Mouse (Mus musculus): ENCODE data around the gene Tcf7l2.

Tcf7l2 gene

DNA sequence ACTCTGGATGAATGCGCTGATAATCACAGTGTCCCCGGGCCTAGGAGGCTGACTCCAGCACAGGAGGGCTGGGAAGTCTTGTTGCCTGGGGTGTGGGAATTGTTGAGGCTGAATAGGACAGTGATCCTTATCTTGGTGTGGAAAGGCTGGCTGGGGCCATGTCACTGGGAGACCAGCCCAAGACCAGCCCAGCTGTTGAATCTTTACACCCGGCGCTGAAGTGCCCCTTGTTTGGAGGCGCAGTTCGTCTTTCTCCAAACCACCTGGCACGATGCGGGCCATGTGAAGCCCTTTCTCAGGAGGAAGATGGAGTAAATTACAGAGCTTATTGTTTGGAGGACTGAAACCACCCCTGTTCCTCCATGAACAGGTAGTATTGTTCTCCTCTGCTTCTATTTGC, 15.1 kb downstream of the Tcf7l2 start:
- WGBS: 69% methylated on average over 8 of the region's 8 CpGs

DNA sequence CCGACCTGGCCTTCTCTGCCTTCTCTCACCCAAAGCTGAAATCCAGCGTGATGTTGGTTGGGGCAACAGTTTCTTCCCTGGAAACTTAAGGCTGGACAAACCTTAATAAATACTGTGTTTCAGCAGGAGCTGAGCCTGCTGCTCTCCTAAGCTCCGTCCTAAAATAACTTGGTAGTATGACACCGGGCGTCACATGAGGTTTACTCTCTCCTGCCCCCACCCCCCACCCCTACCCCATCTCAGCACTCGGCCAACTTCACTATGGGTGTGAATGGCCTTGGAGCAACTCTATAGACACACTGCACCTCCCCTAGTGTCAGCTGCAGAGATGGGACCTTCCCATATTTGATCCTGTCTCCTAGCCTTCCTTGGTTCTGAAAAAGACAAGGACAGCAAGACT, 15.8 kb downstream of the Tcf7l2 start:
- 89% methylated on average over 6 of the region's 6 CpGs for WGBS

- 85% methylated on average over 9 of the region's 9 CpGs for WGBS
These were observed 17.4 kb downstream of the Tcf7l2 start for GRCm38 (mm10) chr19:55759006-55759405.

DNA sequence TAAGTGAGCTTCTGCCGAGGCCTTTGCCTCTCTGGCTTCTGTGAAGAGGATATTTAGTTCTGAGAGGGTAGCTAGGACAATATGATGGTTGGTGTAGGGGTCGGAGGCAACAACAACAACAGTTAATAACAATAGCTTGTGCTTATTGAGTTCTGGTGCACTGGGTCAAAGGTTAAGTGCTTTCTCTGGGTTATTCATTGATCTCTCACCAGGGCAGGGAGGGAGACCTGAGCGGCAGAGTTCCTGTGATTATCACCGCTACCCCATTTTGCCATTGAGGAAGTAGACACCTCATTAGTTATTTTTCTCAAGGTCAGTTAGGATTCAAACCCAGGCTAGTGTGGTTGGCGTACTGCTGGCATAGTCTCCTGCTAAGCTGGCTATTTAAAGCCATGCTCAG, 19.5 kb downstream of the Tcf7l2 start:
- WGBS: 93% methylated on average over 5 of the region's 5 CpGs

- WGBS: 90% methylated on average over 3 of the region's 3 CpGs
These were observed 20.6 kb downstream of the Tcf7l2 start for GRCm38 (mm10) chr19:55762187-55762586.

DNA sequence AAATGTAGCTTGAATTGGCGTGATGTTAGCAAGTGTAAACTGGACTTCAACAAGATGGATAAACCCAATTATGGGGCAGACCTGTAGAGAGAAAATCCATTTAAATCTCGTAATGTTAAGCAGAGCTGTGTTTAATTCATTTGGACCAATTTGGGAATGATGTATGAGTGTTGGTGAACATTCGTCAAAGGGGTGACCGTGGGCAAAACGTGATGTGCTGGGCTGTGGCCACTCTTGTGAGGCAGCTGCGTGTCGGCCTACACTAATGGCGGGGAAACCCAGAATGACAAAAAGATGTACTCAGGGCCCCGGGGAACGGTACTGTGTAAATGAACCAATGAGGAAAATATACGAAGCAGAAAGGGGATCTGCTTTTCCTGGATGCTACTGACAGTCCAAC, 24.2 kb downstream of the Tcf7l2 start:
- WGBS: 97% methylated on average over 11 of the region's 11 CpGs

- WGBS: 76% methylated on average over 6 of the region's 6 CpGs
These were observed 25.5 kb downstream of the Tcf7l2 start for GRCm38 (mm10) chr19:55767104-55767503.

GRCm38 (mm10) chr19:55767579-55767978, 26.0 kb downstream of the Tcf7l2 start:
- WGBS: 61% methylated on average over 2 of the region's 2 CpGs

- WGBS: 74% methylated on average over 10 of the region's 11 CpGs
These were observed 26.6 kb downstream of the Tcf7l2 start for GRCm38 (mm10) chr19:55768246-55768645.

DNA sequence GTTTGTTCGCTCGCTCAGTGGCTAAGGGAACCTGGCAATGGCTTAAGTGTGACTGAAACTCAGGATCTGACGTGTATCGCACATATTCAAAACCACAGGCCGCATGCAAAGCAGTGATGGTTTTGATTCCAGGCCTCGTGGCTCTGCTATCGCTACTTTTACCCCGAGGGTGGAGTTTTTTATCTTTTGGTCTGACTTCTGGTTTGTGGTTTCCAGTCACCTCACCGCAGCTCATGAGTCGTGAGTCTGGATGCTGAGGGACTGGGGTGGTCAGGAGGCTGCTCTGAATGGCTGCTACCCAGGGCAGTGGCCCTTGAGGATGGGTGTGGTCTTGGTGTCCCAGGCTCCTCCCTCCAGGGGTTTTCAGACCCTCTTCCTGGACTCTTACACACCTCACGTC, 27.3 kb downstream of the Tcf7l2 start:
- WGBS: 84% methylated on average over 11 of the region's 11 CpGs

DNA sequence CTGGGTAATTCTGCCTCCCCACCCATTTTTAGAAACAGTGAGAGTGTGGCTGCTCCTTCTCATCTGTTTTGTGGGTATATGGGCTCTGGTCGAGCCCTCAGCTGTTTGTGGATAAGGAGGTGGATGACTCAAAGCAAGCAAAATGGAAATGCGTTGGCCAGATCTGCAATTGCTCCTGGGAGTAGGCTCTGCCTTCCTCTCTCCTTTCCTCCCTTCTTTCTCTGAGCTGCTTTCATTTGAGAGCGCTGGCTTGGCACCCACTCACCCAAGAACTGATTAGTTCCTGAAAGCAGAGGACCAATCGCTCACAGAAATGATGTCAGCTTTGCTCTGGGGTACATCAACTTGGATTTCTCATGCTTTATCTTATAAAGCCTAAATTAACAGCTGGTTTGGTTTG, 32.7 kb downstream of the Tcf7l2 start:
- WGBS: 47% methylated on average over 4 of the region's 4 CpGs

GRCm38 (mm10) chr19:55774824-55775223, 33.2 kb downstream of the Tcf7l2 start:
- 84% methylated on average over 7 of the region's 7 CpGs for WGBS

- WGBS: 74% methylated on average over 10 of the region's 10 CpGs
These were observed 38.3 kb downstream of the Tcf7l2 start for GRCm38 (mm10) chr19:55779871-55780270.

GRCm38 (mm10) chr19:55781087-55781486, 39.5 kb downstream of the Tcf7l2 start:
- WGBS: 66% methylated on average over 10 of the region's 10 CpGs

GRCm38 (mm10) chr19:55781681-55782080, 40.1 kb downstream of the Tcf7l2 start:
- 66% methylated on average over 8 of the region's 8 CpGs for WGBS

- WGBS: 88% methylated on average over 21 of the region's 21 CpGs
These were observed 43.3 kb downstream of the Tcf7l2 start for GRCm38 (mm10) chr19:55784796-55785418.

DNA sequence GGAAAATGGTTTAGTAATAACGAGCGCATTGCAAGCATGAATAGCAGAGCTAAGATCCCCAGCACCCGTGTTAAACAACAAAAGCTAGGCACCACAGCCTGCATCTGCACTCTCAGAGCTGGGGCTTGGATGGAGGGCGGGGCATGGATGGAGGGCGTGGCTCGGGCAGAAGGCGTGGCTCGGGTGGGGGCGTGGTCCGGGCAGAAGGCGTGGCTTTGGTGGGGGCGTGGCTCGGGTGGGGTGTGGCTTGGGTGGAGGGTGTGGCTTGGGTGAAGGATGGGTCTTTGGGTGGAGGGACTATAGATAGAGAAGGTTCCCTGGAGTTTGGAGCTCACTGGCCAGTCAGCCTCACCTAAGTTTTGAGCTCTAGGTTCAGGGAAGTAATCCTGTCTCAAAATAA, 45.8 kb downstream of the Tcf7l2 start:
- 86% methylated on average over 13 of the region's 13 CpGs for WGBS

- 63% methylated on average over 7 of the region's 7 CpGs for WGBS
These were observed 46.8 kb downstream of the Tcf7l2 start for GRCm38 (mm10) chr19:55788285-55788904.

- WGBS: 78% methylated on average over 5 of the region's 5 CpGs
These were observed 47.3 kb downstream of the Tcf7l2 start for GRCm38 (mm10) chr19:55788905-55789295.

DNA sequence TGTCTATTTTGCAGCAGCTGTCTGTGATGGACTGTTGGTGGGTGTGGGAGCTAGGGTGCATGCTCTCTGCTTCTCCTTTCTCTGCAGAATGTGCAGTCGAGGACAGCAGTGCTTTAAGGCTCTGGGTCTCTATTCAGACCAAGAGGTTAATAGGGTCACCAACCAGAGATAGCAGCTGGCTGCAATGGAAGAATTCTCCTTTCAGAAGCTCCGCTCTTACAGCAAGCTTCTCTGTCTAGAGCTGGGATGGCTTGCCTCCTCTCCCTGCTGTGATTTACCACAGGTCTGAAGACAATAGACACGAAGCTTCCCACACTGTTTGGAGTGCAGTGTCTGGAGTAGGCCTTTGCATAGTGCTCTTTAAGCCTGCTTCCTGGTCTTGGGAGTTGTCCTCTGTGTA, 48.2 kb downstream of the Tcf7l2 start:
- 67% methylated on average over 3 of the region's 3 CpGs for WGBS

DNA sequence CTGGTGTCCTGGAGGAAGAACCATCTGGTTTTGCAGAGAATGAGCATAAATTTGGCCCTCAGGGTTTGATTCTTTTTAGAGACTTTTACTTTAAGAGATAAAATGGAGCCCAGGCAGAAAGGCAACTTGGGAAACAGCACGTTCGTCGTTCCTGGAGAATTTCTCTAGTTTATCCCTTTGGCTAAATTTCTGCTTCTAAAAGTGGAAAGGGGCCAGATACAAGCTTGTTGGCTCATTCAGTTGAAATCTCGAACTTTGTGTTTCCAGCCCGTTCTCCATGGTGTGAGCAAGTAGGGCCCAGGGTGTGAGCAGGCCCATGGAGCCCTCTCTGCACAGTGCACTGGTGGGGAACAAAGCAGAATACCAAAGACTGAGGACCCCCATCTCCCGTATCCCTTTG, 49.7 kb downstream of the Tcf7l2 start:
- whole genome bisulfite sequencing: 66% methylated on average over 6 of the region's 6 CpGs

DNA sequence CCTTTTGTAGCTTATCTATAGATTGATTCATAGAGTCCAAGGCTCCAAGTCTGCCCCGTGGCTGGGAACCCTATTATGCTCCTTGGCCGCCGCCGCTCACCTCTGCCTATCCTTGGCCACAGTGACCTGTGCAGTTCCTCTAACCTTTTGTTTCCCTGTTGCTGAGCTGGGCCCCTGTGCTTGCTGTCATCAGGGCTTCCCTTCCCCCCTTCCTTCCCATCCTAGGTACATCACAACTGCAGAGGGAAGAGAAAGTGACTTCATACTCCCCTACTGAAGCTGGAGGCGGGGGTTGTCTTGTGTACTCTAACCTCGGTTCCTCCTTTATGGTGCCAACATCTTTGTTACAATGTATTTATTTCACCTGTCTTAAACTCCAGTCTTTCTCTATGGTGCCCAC, 50.3 kb downstream of the Tcf7l2 start:
- 89% methylated on average over 6 of the region's 6 CpGs for WGBS

- 67% methylated on average over 5 of the region's 5 CpGs for WGBS
These were observed 51.0 kb downstream of the Tcf7l2 start for GRCm38 (mm10) chr19:55792571-55792970.

- WGBS: 71% methylated on average over 4 of the region's 4 CpGs
These were observed 51.4 kb downstream of the Tcf7l2 start for GRCm38 (mm10) chr19:55793029-55793428.

All from cerebral cortex, adult 2 months (tissue).